Mouse (Mus musculus) liver, embryonic 13.5 days (tissue): ENCODE results near the gene Tut7. TPM values are rescaled to one million over a fixed set of nuclear protein-coding genes. Genes with fewer than 3 reads are reported as not detected.

Experiments used
- ATAC-seq: fragments of 200-750 bp; cut with Nextera tagmentation; 2 replicates; pipeline ENCODE4 v1.8.0; 2017; ENCODE audit warnings: low read depth, mild to moderate bottlenecking, moderate number of reproducible peaks, moderate library complexity
- DNase-seq: peaks from one replicate; pipeline ENCODE4 v3.0.0; 2022
- H3K27ac ChIP-seq: fragments of 300-500 bp; sonication (generic); 2 replicates; pipeline ENCODE4 v1.5.1; 2015; ENCODE audit warnings: moderate library complexity, mild to moderate bottlenecking, inconsistent platforms
- H3K27me3 ChIP-seq: fragments of 300-500 bp; sonication (generic); 2 replicates; pipeline ENCODE4 v1.6.1; 2015; ENCODE audit warnings: mild to moderate bottlenecking, inconsistent platforms
- H3K36me3 ChIP-seq: fragments of 300-500 bp; sonication (generic); 2 replicates; pipeline ENCODE4 v1.6.1; 2015; ENCODE audit warnings: mild to moderate bottlenecking, inconsistent platforms
- H3K4me1 ChIP-seq: fragments of 300-500 bp; sonication (generic); replicated peaks from 2 replicates; pipeline ENCODE4 v1.6.1; 2015; ENCODE audit warnings: inconsistent platforms
- H3K4me2 ChIP-seq: fragments of 300-500 bp; sonication (generic); 2 replicates; pipeline ENCODE4 v1.6.1; 2015; ENCODE audit warnings: inconsistent platforms, mild to moderate bottlenecking, moderate library complexity
- H3K4me3 ChIP-seq: fragments of 300-500 bp; sonication (generic); replicated peaks from 2 replicates; pipeline ENCODE4 v1.5.1; 2015; ENCODE audit warnings: mild to moderate bottlenecking, inconsistent platforms
- H3K9ac ChIP-seq: fragments of 300-500 bp; sonication (generic); 2 replicates; pipeline ENCODE4 v1.6.1; 2015; ENCODE audit warnings: mild to moderate bottlenecking, inconsistent platforms
- H3K9me3 ChIP-seq: fragments of 300-500 bp; sonication (generic); replicated peaks from 2 replicates; pipeline ENCODE4 v1.6.1; 2016; ENCODE audit warnings: inconsistent platforms
- WGBS: fragments of 180-500 bp; shearing (Covaris S2); methylation state at CpG from one replicate; pipeline ENCODE4 v1.1.7; 2015; ENCODE audit not compliant: insufficient replicate concordance; 5-methylcytosine and 5-hydroxymethylcytosine counted together
- polyA plus RNA-seq: library from polyadenylated mRNA; unstranded; fragments of >200 nt; fragmentation: Nextera tagmentation; extraction: Ambion mirVana; gene quantifications from 2 replicates; pipeline ENCODE4 v1.2.1, GENCODE M21; 2015

Gene Tut7
- polyA plus RNA-seq, 1 experiment from 2014 or later = 54.4 TPM

DNA sequence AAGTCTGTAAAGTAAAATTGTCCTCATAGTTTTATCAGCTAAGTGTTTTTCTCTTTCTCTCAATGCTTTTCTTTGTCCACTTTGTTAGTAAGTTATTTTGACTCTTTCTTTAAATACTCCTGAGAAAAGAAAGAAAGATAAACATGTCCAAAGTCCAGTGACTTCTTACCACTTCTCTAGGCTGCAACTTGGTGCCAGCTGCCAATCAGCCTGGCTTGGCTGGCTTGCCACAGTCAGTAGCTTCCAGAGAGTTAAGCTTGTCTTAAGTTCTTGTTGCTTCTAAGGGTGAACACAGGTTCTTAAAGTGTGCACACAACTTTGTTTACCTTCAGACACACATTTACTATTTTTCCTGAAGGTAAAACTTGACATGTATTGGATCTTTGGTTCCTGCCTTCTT is 3.0 kb upstream of the Tut7 start:
- DNase-seq (no peak), ATAC-seq (no peak)
- Histone ChIP-seq H3K9me3 (no peaks in the 10 kb centered on the region), H3K36me3 (peaks cover 9% of the 10 kb centered on the region), H3K27me3 (no peaks in the 10 kb centered on the region), H3K27ac (no peak overlapping the region), H3K4me2 (no peak overlapping the region), H3K9ac (no peak overlapping the region), H3K4me3 (no peak overlapping the region), H3K4me1 (peaks cover 28% of the 10 kb centered on the region)

DNA sequence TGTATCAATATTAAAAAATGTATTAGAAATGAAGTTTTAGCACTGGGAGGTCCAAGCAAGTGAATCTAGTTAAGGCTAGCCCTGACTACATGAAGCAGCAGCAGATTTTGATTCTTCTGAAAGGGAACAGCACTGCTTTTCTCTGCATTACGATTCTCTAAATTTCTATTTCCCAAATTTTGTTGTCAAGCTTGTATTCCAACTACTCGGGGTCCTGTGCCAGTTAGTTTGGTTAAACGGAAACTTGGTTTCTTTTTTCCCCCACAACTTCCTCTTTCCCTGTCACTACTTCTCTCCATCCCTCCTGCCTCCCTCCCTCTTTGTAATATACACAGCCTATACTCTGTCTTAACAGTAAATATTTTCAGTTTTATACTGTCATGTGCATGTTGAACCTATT is 2.1 kb downstream of the Tut7 start:
- Histone ChIP-seq H3K4me3 (peak overlapping the region; percentile 98), H3K9me3 (no peaks in the 10 kb centered on the region), H3K27ac (peak overlapping the region; percentile 100), H3K4me1 (peaks cover 70% of the 10 kb centered on the region), H3K9ac (peak overlapping the region; percentile 99), H3K36me3 (peaks cover 58% of the 10 kb centered on the region), H3K4me2 (peak overlapping the region; percentile 86), H3K27me3 (no peaks in the 10 kb centered on the region)
- DNase-seq = no peak
- ATAC-seq = no peak
- 11% methylated on average over 3 of the region's 3 CpGs for WGBS

DNA sequence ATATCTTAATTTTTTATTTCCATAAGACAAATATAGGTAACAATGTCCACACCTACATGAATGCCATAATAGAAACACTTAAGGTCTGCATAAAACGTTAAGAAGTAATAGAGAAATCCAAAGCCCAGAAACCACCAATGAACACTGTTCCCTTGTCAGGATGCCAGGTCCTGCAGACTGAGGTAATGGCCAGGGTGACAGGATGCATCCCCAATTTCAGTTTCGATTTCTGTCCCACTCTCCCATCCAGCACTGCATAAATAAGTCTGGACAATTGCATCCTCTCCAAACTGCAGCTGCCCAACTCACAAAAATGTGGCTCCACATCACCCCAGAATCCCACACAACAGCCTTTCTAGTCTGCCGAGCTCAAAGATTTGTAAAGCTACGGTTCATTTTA is 2.8 kb downstream of the Tut7 start:
- peaks cover 77% of the 10 kb centered on the region for H3K4me1 ChIP-seq
- 46% methylated on average over 4 of the region's 4 CpGs for WGBS
- DNase-seq (no peak), ATAC-seq (no peak)
- peaks cover 65% of the 10 kb centered on the region for H3K36me3 ChIP-seq
- peak overlapping the region; percentile 99 for H3K9ac ChIP-seq
- no peaks in the 10 kb centered on the region for H3K9me3 ChIP-seq
- H3K4me2 ChIP-seq = peak overlapping the region; percentile 86
- no peaks in the 10 kb centered on the region for H3K27me3 ChIP-seq
- H3K4me3 ChIP-seq = peak overlapping the region; percentile 98
- peak overlapping the region; percentile 100 for H3K27ac ChIP-seq

DNA sequence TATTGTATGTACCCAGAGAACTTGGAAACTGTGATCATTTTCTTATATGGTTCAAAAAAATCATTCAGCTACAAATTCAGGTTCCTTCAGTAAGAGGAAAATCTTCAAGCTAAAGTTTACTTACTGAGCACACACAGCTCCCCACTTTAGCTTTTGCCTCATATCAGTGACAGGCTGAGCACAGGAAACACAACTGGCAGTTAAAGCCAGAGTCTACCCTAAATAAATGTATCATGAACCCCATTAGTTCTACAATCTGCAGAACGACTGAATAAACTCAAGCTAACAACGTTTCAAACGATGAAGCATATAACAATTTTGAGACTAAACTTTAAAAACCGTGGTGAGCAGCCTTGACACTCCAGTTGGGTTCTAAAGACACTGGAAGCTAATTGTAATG is 5.6 kb downstream of the Tut7 start:
- Histone ChIP-seq H3K27ac (peak overlapping the region; percentile 100), H3K4me1 (peaks cover 87% of the 10 kb centered on the region), H3K9ac (peak overlapping the region; percentile 99), H3K36me3 (peaks cover 88% of the 10 kb centered on the region), H3K9me3 (no peaks in the 10 kb centered on the region), H3K27me3 (no peaks in the 10 kb centered on the region), H3K4me2 (peak overlapping the region; percentile 86), H3K4me3 (peak overlapping the region; percentile 98)
- WGBS = 56% methylated on average over 4 of the region's 4 CpGs
- no peak for ATAC-seq
- no peak for DNase-seq

DNA sequence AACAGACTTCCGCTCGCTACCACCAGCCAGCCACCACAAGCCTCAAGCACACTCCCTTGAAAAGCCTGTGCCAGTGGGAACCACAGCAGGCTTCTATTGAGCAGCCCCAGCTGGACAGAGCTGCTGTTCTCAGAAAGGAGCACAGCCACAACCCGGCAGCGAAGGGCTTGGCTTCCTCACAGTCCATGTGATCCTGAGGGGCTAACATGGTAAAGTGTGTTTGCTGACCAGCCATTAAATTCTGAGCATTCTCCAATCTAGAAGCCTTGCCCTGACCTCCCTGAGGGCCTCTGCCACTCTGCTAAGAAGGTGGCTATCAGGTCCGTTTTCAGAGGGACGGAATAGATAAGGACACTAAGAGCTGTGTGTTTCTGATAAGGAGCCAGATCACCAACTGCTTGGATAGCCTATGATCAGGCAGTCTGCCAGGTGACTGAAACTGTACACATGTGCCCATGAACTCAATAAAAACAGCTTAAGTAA is 8.8 kb downstream of the Tut7 start:
- no peaks in the 10 kb centered on the region for H3K9me3 ChIP-seq
- DNase-seq = peak; percentile 82
- peak overlapping the region; percentile 99 for H3K9ac ChIP-seq
- no peaks in the 10 kb centered on the region for H3K27me3 ChIP-seq
- peak; percentile 99 for ATAC-seq
- peaks cover 85% of the 10 kb centered on the region for H3K4me1 ChIP-seq
- H3K36me3 ChIP-seq = peaks cover 95% of the 10 kb centered on the region
- peak overlapping the region; percentile 69 for H3K4me2 ChIP-seq
- peak overlapping the region; percentile 100 for H3K27ac ChIP-seq
- peak overlapping the region; percentile 51 for H3K4me3 ChIP-seq
- WGBS = 14% methylated on average over 6 of the region's 6 CpGs

DNA sequence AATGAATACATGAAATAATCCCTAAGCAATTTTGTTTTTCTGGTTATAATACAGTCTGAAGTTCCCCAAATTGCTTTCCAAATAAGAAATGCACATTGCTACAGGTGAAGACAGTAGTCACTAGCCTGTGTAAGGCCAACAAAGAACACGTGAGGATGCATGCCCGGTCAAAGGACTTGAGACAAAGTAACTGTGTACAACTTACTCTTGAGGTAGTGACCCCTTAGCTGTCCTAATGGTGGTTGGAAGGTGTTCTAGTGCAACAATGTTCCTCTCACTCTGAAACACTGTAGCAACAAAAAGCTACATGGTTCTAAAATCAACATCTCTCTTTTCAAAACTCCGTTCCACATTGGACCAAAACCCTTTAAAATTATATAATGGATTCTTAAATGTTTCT is 11.4 kb downstream of the Tut7 start:
- H3K36me3 ChIP-seq = peaks cover 95% of the 10 kb centered on the region
- H3K27ac ChIP-seq = peak overlapping the region; percentile 74; the same call in 1 of the 2 replicates
- H3K4me2 ChIP-seq = no peak overlapping the region
- DNase-seq = no peak
- ATAC-seq = no peak
- no peak overlapping the region for H3K4me3 ChIP-seq
- no peaks in the 10 kb centered on the region for H3K27me3 ChIP-seq
- peaks cover 59% of the 10 kb centered on the region for H3K4me1 ChIP-seq
- 94% methylated on average over 3 of the region's 3 CpGs for WGBS
- H3K9me3 ChIP-seq = no peaks in the 10 kb centered on the region
- H3K9ac ChIP-seq = 0 out of 2 replicates have a peak overlapping the region, but pooled peaks have one; percentile 30

DNA sequence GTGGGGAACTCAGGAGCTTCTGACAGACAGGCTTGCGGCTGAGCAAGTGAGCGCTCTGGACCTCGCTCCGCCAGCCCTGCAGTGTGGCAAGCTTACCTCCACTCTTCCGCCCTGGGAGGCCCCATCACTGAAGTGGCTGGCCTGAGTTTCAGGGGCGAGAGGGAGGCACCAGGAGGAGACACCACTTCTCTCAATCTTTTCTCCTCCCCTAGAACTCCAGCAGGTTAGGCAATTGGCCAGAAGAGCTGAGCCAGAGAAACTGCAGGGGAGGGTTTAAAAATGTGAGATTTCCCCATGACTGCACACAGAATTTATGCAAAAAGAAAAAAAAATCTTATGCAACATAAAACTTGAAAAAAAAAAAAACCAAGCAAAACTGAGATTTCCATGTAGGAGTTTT is 21.9 kb downstream of the Tut7 start:
- no peak overlapping the region for H3K4me3 ChIP-seq
- H3K36me3 ChIP-seq = peaks cover 99% of the 10 kb centered on the region
- 0 out of 2 replicates have a peak overlapping the region, but pooled peaks have one; percentile 97 for H3K27ac ChIP-seq
- no peaks in the 10 kb centered on the region for H3K9me3 ChIP-seq
- ATAC-seq (no peak), DNase-seq (no peak)
- no peaks in the 10 kb centered on the region for H3K27me3 ChIP-seq
- H3K4me2 ChIP-seq = no peak overlapping the region
- H3K4me1 ChIP-seq = peaks cover 52% of the 10 kb centered on the region
- 93% methylated on average over 6 of the region's 6 CpGs for WGBS
- no peak overlapping the region for H3K9ac ChIP-seq

DNA sequence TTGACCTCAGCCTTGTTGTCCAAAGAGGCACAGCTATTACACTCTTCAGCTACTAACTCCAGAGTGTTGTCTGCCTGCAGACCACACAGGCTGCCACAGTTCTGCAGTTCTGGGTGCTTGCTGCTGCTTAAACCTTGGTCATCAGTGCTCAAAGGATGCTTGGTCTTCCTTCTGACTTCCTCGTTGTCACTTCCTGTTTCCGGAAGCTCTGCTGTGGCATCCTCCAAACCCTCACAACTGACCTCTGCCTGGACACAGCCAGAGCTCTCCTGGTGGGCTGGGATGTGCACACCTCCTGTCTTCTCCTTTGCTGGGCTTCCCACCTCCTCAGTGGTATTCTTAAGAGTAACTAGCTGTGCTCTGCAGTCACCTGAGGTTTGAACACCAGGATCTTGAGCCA is 22.9 kb downstream of the Tut7 start:
- peak overlapping the region; percentile 97; the same call in 1 of the 2 replicates for H3K27ac ChIP-seq
- 54% methylated on average over 2 of the region's 2 CpGs for WGBS
- DNase-seq (no peak), ATAC-seq (no peak)
- H3K4me3 ChIP-seq = no peak overlapping the region
- H3K9me3 ChIP-seq = no peaks in the 10 kb centered on the region
- no peaks in the 10 kb centered on the region for H3K27me3 ChIP-seq
- H3K4me2 ChIP-seq = no peak overlapping the region
- peaks cover 61% of the 10 kb centered on the region for H3K4me1 ChIP-seq
- no peak overlapping the region for H3K9ac ChIP-seq
- H3K36me3 ChIP-seq = peaks cover 99% of the 10 kb centered on the region

DNA sequence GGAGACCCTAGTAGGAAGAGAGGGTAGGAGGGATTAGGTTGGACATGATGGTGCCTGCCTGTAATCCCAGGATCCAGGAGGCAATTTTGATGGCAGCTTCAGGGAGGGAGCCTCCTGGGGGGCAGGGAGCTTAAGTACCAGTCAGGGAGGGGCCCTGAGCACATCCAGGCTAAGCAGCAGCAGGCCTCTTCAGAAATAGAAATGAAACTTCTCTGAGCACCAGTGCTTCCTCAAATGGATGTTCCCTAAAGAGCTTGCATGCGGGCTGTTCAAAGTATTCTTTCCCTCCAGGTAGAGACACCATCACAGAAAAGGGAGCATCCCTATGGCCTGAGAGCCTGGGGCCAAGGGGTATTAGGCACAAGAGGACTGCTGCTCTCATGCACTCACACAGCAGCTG is 24.6 kb downstream of the Tut7 start:
- WGBS = 84% methylated on average over 1 of the region's 1 CpGs
- ATAC-seq (no peak), DNase-seq (no peak)
- peak overlapping the region; percentile 97 for H3K27ac ChIP-seq
- H3K9me3 ChIP-seq = no peaks in the 10 kb centered on the region
- no peak overlapping the region for H3K4me2 ChIP-seq
- peaks cover 71% of the 10 kb centered on the region for H3K4me1 ChIP-seq
- no peaks in the 10 kb centered on the region for H3K27me3 ChIP-seq
- peaks cover 99% of the 10 kb centered on the region for H3K36me3 ChIP-seq
- H3K4me3 ChIP-seq = no peak overlapping the region
- peak overlapping the region; percentile 56 for H3K9ac ChIP-seq

DNA sequence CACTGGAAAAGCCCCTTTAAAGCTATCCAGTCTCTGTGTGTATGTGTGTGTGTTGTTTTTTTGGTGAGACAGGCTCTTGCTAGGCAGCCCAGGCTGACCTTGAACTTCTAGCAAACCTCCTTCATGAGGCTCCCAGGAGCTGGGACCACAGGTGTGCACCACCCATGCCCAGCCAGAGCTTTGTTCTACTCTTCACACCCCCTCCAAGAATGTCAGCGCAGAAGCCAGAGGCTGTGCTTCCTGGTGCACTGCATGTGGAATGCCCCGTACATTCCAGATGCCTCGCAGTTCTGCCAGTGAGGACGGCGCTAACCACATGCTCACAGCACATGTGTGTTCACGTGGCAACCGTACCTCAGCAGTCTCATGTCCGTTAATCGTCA is 26.5 kb downstream of the Tut7 start:
- Histone ChIP-seq H3K36me3 (peaks cover 99% of the 10 kb centered on the region), H3K9ac (peak overlapping the region; percentile 66), H3K9me3 (no peaks in the 10 kb centered on the region), H3K4me2 (peak overlapping the region; percentile 51), H3K4me1 (peaks cover 71% of the 10 kb centered on the region), H3K27ac (peak overlapping the region; percentile 97), H3K27me3 (no peaks in the 10 kb centered on the region), H3K4me3 (peak overlapping the region; percentile 11)
- no peak for DNase-seq
- ATAC-seq = no peak
- WGBS = 86% methylated on average over 9 of the region's 9 CpGs

DNA sequence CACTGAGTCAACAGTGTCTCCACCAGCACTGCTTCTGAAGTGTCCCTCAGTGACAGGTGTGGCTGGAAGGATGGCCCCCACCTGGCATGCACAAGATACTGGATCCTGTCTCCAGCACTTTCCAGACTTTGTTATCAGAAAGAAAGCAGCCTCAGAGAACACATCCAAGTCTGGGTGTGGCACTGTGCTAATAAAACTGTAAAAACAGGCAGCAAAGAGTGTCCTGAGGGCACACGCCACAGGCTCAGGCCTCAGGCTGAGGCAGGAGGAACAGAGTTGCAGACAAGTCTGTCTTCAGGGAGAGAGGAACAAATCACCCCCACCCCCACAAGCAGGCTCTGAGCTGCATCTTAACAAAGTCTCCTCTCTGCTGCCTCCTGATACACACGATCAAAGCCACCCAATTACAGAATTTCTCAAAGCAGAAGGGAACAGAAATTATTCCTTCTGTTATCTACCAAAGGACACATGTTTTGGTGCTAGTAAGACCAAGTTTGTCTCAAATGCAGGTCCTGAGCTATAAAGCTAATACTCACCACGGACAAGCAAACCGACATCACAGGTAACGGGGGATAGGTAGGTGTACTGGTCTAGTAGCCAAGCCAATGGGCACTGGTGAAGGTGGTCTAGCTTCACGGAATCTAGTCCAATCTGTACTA is 27.0 kb downstream of the Tut7 start:
- Histone ChIP-seq H3K4me1 (peaks cover 69% of the 10 kb centered on the region), H3K9me3 (no peaks in the 10 kb centered on the region), H3K9ac (peak overlapping the region; percentile 66), H3K27me3 (no peaks in the 10 kb centered on the region), H3K27ac (peak overlapping the region; percentile 97), H3K4me2 (peak overlapping the region; percentile 51), H3K36me3 (peaks cover 99% of the 10 kb centered on the region), H3K4me3 (peak overlapping the region; percentile 11)
- ATAC-seq (peak; percentile 98), DNase-seq (peak; percentile 84)
- 36% methylated on average over 6 of the region's 6 CpGs for WGBS

DNA sequence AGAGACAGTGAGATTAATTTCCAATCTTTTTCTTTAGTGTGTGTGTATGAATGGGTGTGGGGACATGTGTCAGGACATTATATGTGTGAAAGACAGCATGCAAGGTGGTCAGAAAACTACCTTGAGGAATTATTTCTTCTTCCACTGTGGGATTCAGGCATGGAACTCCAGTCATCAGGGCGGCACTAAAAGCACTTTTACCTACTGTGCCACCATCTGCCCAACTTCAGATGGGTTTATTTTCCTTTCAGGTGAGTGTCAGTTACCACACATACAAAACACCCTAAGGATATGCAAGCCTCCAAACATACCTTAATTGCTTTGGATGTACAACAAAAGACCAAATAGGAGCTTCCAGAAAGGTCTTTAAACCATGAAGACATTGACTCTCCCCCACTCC is 28.2 kb downstream of the Tut7 start:
- Histone ChIP-seq H3K27ac (peak overlapping the region; percentile 97), H3K9ac (peak overlapping the region; percentile 66), H3K4me3 (no peak overlapping the region), H3K9me3 (no peaks in the 10 kb centered on the region), H3K4me2 (no peak overlapping the region; the same call in 1 of the 2 replicates), H3K27me3 (no peaks in the 10 kb centered on the region), H3K36me3 (peaks cover 99% of the 10 kb centered on the region), H3K4me1 (peaks cover 62% of the 10 kb centered on the region)
- DNase-seq (no peak), ATAC-seq (no peak)
- 86% methylated on average over 1 of the region's 1 CpGs for WGBS
